Mouse (Mus musculus): ENCODE data around the gene Hecw1. TPM values are rescaled to one million over a fixed set of nuclear protein-coding genes. Genes with fewer than 3 reads are reported as not detected.

Gene Hecw1
- polyA plus RNA-seq, 1 experiment from 2014 or later, result 0.44 TPM

- Histone ChIP-seq H3K9me3 (replicated peaks; ENCODE audit: control insufficient read depth, low read length) (no peaks in the 10 kb centered on the region), H3K4me1 (ENCODE audit: control insufficient read depth, insufficient read depth, low read length) (no peaks in the 10 kb centered on the region), H3K9ac (ENCODE audit: low read depth, low read length) (no peak overlapping the region), H3K4me3 (ENCODE audit: low read depth, low read length) (no peak overlapping the region), H3K27me3 (ENCODE audit: control insufficient read depth, insufficient read depth, low read length) (no peaks in the 10 kb centered on the region), H3K27ac (ENCODE audit: low read depth, low read length) (no peak overlapping the region), H3K4me2 (no peak overlapping the region), H3K36me3 (ENCODE audit: control insufficient read depth, insufficient read depth, low read length) (no peaks in the 10 kb centered on the region)
- WGBS (ENCODE audit: insufficient replicate concordance), result 74% methylated on average over 2 of the region's 2 CpGs
- ATAC-seq (replicated peaks; ENCODE audit: insufficient number of reproducible peaks, low FRiP score, low TSS enrichment), result no peak
These were observed 66.0 kb downstream of the Hecw1 start for GRCm38 (mm10) chr13:14457043-14457442.

- H3K4me3 ChIP-seq (ENCODE audit: low read depth, low read length), result no peak overlapping the region
- H3K9me3 ChIP-seq (replicated peaks; ENCODE audit: control insufficient read depth, low read length), result no peaks in the 10 kb centered on the region
- no peak overlapping the region for H3K9ac ChIP-seq (ENCODE audit: low read depth, low read length)
- H3K27me3 ChIP-seq (ENCODE audit: control insufficient read depth, insufficient read depth, low read length), result no peaks in the 10 kb centered on the region
- H3K27ac ChIP-seq (ENCODE audit: low read depth, low read length), result no peak overlapping the region
- no peak for ATAC-seq (replicated peaks; ENCODE audit: insufficient number of reproducible peaks, low FRiP score, low TSS enrichment)
- no peaks in the 10 kb centered on the region for H3K4me1 ChIP-seq (ENCODE audit: control insufficient read depth, insufficient read depth, low read length)
- H3K36me3 ChIP-seq (ENCODE audit: control insufficient read depth, insufficient read depth, low read length), result no peaks in the 10 kb centered on the region
- no peak overlapping the region for H3K4me2 ChIP-seq
These were observed 83.5 kb downstream of the Hecw1 start for GRCm38 (mm10) chr13:14439540-14439939.

GRCm38 (mm10) chr13:14428845-14429553 is 94.0 kb downstream of the Hecw1 start:
- H3K9ac ChIP-seq (ENCODE audit: low read depth, low read length), result no peak overlapping the region
- no peak overlapping the region for H3K27ac ChIP-seq (ENCODE audit: low read depth, low read length)
- no peak for ATAC-seq (replicated peaks; ENCODE audit: insufficient number of reproducible peaks, low FRiP score, low TSS enrichment)
- 78% methylated on average over 6 of the region's 6 CpGs for WGBS (ENCODE audit: insufficient replicate concordance)
- no peak overlapping the region for H3K4me2 ChIP-seq
- no peaks in the 10 kb centered on the region for H3K36me3 ChIP-seq (ENCODE audit: control insufficient read depth, insufficient read depth, low read length)
- H3K9me3 ChIP-seq (replicated peaks; ENCODE audit: control insufficient read depth, low read length), result no peaks in the 10 kb centered on the region
- H3K27me3 ChIP-seq (ENCODE audit: control insufficient read depth, insufficient read depth, low read length), result no peaks in the 10 kb centered on the region
- H3K4me1 ChIP-seq (ENCODE audit: control insufficient read depth, insufficient read depth, low read length), result no peaks in the 10 kb centered on the region
- H3K4me3 ChIP-seq (ENCODE audit: low read depth, low read length), result no peak overlapping the region

- Histone ChIP-seq H3K27me3 (ENCODE audit: control insufficient read depth, insufficient read depth, low read length) (no peaks in the 10 kb centered on the region), H3K36me3 (ENCODE audit: control insufficient read depth, insufficient read depth, low read length) (no peaks in the 10 kb centered on the region), H3K4me1 (ENCODE audit: control insufficient read depth, insufficient read depth, low read length) (no peaks in the 10 kb centered on the region), H3K27ac (ENCODE audit: low read depth, low read length) (no peak overlapping the region), H3K4me3 (ENCODE audit: low read depth, low read length) (no peak overlapping the region), H3K4me2 (no peak overlapping the region), H3K9me3 (replicated peaks; ENCODE audit: control insufficient read depth, low read length) (no peaks in the 10 kb centered on the region), H3K9ac (ENCODE audit: low read depth, low read length) (no peak overlapping the region)
- no peak for ATAC-seq (replicated peaks; ENCODE audit: insufficient number of reproducible peaks, low FRiP score, low TSS enrichment)
- WGBS (ENCODE audit: insufficient replicate concordance), result 60% methylated on average over 2 of the region's 2 CpGs
These were observed 98.2 kb downstream of the Hecw1 start for GRCm38 (mm10) chr13:14424836-14425235.

- Histone ChIP-seq H3K4me3 (ENCODE audit: low read depth, low read length) (no peak overlapping the region), H3K9ac (ENCODE audit: low read depth, low read length) (no peak overlapping the region), H3K4me2 (no peak overlapping the region), H3K9me3 (replicated peaks; ENCODE audit: control insufficient read depth, low read length) (no peaks in the 10 kb centered on the region), H3K4me1 (ENCODE audit: control insufficient read depth, insufficient read depth, low read length) (no peaks in the 10 kb centered on the region), H3K36me3 (ENCODE audit: control insufficient read depth, insufficient read depth, low read length) (no peaks in the 10 kb centered on the region), H3K27me3 (ENCODE audit: control insufficient read depth, insufficient read depth, low read length) (no peaks in the 10 kb centered on the region), H3K27ac (ENCODE audit: low read depth, low read length) (no peak overlapping the region)
- WGBS (ENCODE audit: insufficient replicate concordance), result 77% methylated on average over 1 of the region's 1 CpGs
- ATAC-seq (replicated peaks; ENCODE audit: insufficient number of reproducible peaks, low FRiP score, low TSS enrichment), result no peak
These were observed 109.6 kb downstream of the Hecw1 start for GRCm38 (mm10) chr13:14413405-14413804.

- Histone ChIP-seq H3K9me3 (replicated peaks; ENCODE audit: control insufficient read depth, low read length) (no peaks in the 10 kb centered on the region), H3K27ac (ENCODE audit: low read depth, low read length) (no peak overlapping the region), H3K27me3 (ENCODE audit: control insufficient read depth, insufficient read depth, low read length) (no peaks in the 10 kb centered on the region), H3K36me3 (ENCODE audit: control insufficient read depth, insufficient read depth, low read length) (no peaks in the 10 kb centered on the region), H3K4me1 (ENCODE audit: control insufficient read depth, insufficient read depth, low read length) (no peaks in the 10 kb centered on the region), H3K9ac (ENCODE audit: low read depth, low read length) (no peak overlapping the region), H3K4me2 (no peak overlapping the region), H3K4me3 (ENCODE audit: low read depth, low read length) (no peak overlapping the region)
- no peak for ATAC-seq (replicated peaks; ENCODE audit: insufficient number of reproducible peaks, low FRiP score, low TSS enrichment)
These were observed 148.6 kb downstream of the Hecw1 start for GRCm38 (mm10) chr13:14374470-14374869.

GRCm38 (mm10) chr13:14365546-14365945 is 157.5 kb downstream of the Hecw1 start:
- Histone ChIP-seq H3K27ac (ENCODE audit: low read depth, low read length) (no peak overlapping the region), H3K36me3 (ENCODE audit: control insufficient read depth, insufficient read depth, low read length) (no peaks in the 10 kb centered on the region), H3K9ac (ENCODE audit: low read depth, low read length) (no peak overlapping the region), H3K4me1 (ENCODE audit: control insufficient read depth, insufficient read depth, low read length) (no peaks in the 10 kb centered on the region), H3K4me3 (ENCODE audit: low read depth, low read length) (no peak overlapping the region), H3K9me3 (replicated peaks; ENCODE audit: control insufficient read depth, low read length) (no peaks in the 10 kb centered on the region), H3K27me3 (ENCODE audit: control insufficient read depth, insufficient read depth, low read length) (no peaks in the 10 kb centered on the region), H3K4me2 (no peak overlapping the region)
- 76% methylated on average over 3 of the region's 3 CpGs for WGBS (ENCODE audit: insufficient replicate concordance)
- no peak for ATAC-seq (replicated peaks; ENCODE audit: insufficient number of reproducible peaks, low FRiP score, low TSS enrichment)

GRCm38 (mm10) chr13:14327252-14327651 is 195.8 kb downstream of the Hecw1 start:
- no peak for ATAC-seq (replicated peaks; ENCODE audit: insufficient number of reproducible peaks, low FRiP score, low TSS enrichment)
- Histone ChIP-seq H3K4me3 (ENCODE audit: low read depth, low read length) (no peak overlapping the region), H3K4me1 (ENCODE audit: control insufficient read depth, insufficient read depth, low read length) (no peaks in the 10 kb centered on the region), H3K36me3 (ENCODE audit: control insufficient read depth, insufficient read depth, low read length) (no peaks in the 10 kb centered on the region), H3K4me2 (no peak overlapping the region), H3K27me3 (ENCODE audit: control insufficient read depth, insufficient read depth, low read length) (no peaks in the 10 kb centered on the region), H3K9ac (ENCODE audit: low read depth, low read length) (no peak overlapping the region), H3K27ac (ENCODE audit: low read depth, low read length) (no peak overlapping the region), H3K9me3 (replicated peaks; ENCODE audit: control insufficient read depth, low read length) (no peaks in the 10 kb centered on the region)
- 88% methylated on average over 1 of the region's 1 CpGs for WGBS (ENCODE audit: insufficient replicate concordance)

GRCm38 (mm10) chr13:14306617-14307016 is 216.4 kb downstream of the Hecw1 start:
- Histone ChIP-seq H3K36me3 (ENCODE audit: control insufficient read depth, insufficient read depth, low read length) (no peaks in the 10 kb centered on the region), H3K4me2 (no peak overlapping the region), H3K4me1 (ENCODE audit: control insufficient read depth, insufficient read depth, low read length) (no peaks in the 10 kb centered on the region), H3K9me3 (replicated peaks; ENCODE audit: control insufficient read depth, low read length) (no peaks in the 10 kb centered on the region), H3K9ac (ENCODE audit: low read depth, low read length) (no peak overlapping the region), H3K27ac (ENCODE audit: low read depth, low read length) (no peak overlapping the region), H3K4me3 (ENCODE audit: low read depth, low read length) (no peak overlapping the region), H3K27me3 (ENCODE audit: control insufficient read depth, insufficient read depth, low read length) (no peaks in the 10 kb centered on the region)
- 20% methylated on average over 8 of the region's 8 CpGs for WGBS (ENCODE audit: insufficient replicate concordance)
- ATAC-seq (replicated peaks; ENCODE audit: insufficient number of reproducible peaks, low FRiP score, low TSS enrichment), result no peak
